Mouse (Mus musculus) testis, adult 2 months (tissue): ENCODE data around the gene Hephl1. TPM values are rescaled to one million over a fixed set of nuclear protein-coding genes. Genes with fewer than 3 reads are reported as not detected.
A peak's percentile ranks its signal among the peaks of the same experiment; 100 is the strongest.

Experiments used
- H3K27ac ChIP-seq: fragments of 200-500 bp; 2 replicates; pipeline ENCODE4 v1.5.1; 2012; ENCODE audit warnings: low read depth, low read length; ENCODE audit not compliant: control insufficient read depth, insufficient read depth
- H3K27me3 ChIP-seq: fragments of 200-500 bp; 2 replicates; pipeline ENCODE4 v1.6.1; 2012; ENCODE audit warnings: mild to moderate bottlenecking, low read length, moderate library complexity; ENCODE audit not compliant: control insufficient read depth, insufficient read depth
- H3K36me3 ChIP-seq: fragments of 200-500 bp; 2 replicates; pipeline ENCODE4 v1.6.1; 2012; ENCODE audit warnings: mild to moderate bottlenecking, low read length; ENCODE audit not compliant: control insufficient read depth, insufficient read depth
- H3K4me1 ChIP-seq: fragments of 200-500 bp; 2 replicates; pipeline ENCODE4 v1.6.1; 2012; ENCODE audit warnings: low read length; ENCODE audit not compliant: control insufficient read depth, insufficient read depth
- H3K4me3 ChIP-seq: fragments of 200-500 bp; 2 replicates; pipeline ENCODE4 v1.5.1; 2012; ENCODE audit warnings: low read depth, mild to moderate bottlenecking, low read length, moderate library complexity, mixed read lengths; ENCODE audit not compliant: control insufficient read depth
- CTCF ChIP-seq: fragments of 200-500 bp; IDR thresholded peaks from 2 replicates; pipeline ENCODE4 v1.5.1; 2012; ENCODE audit warnings: low read depth, mild to moderate bottlenecking, inconsistent platforms, low read length, moderate library complexity; ENCODE audit not compliant: control insufficient read depth, insufficient read depth, insufficient replicate concordance
- POLR2A ChIP-seq: fragments of 200-500 bp; IDR thresholded peaks from 2 replicates; pipeline ENCODE4 v1.6.1; 2012; ENCODE audit warnings: low read depth, mild to moderate bottlenecking, inconsistent platforms, low read length, moderate library complexity; ENCODE audit not compliant: control insufficient read depth
- polyA plus RNA-seq: library from polyadenylated mRNA; depleted of rRNA; stranded (reverse); fragments of >200 nt; gene quantifications from 2 replicates; pipeline ENCODE4 v1.2.3, GENCODE M21; 2012

The Hephl1 gene
- polyA plus RNA-seq, 1 experiment, result 0.16 TPM

GRCm38 (mm10) chr9:15037237-15037636, 74.7 kb downstream of the Hephl1 start:
- Histone ChIP-seq H3K4me1 (no peaks in the 10 kb centered on the region), H3K4me3 (no peak overlapping the region), H3K27ac (no peak overlapping the region), H3K36me3 (no peaks in the 10 kb centered on the region), H3K27me3 (no peaks in the 10 kb centered on the region)
- no peak for TF ChIP-seq POLR2A
- TF ChIP-seq CTCF, result no peak

- H3K36me3 ChIP-seq, result no peaks in the 10 kb centered on the region
- TF ChIP-seq CTCF (no peak), POLR2A (no peak)
- H3K27ac ChIP-seq, result no peak overlapping the region
- H3K4me1 ChIP-seq, result no peaks in the 10 kb centered on the region
- H3K4me3 ChIP-seq, result no peak overlapping the region
- no peaks in the 10 kb centered on the region for H3K27me3 ChIP-seq
Measured at GRCm38 (mm10) chr9:15036807-15037206, 75.1 kb downstream of the Hephl1 start.

GRCm38 (mm10) chr9:15036405-15036804, 75.5 kb downstream of the Hephl1 start:
- Histone ChIP-seq H3K27me3 (no peaks in the 10 kb centered on the region), H3K4me3 (no peak overlapping the region), H3K27ac (no peak overlapping the region), H3K4me1 (no peaks in the 10 kb centered on the region), H3K36me3 (no peaks in the 10 kb centered on the region)
- no peak for TF ChIP-seq CTCF
- TF ChIP-seq POLR2A, result no peak

GRCm38 (mm10) chr9:15035979-15036378, 75.9 kb downstream of the Hephl1 start:
- H3K36me3 ChIP-seq, result no peaks in the 10 kb centered on the region
- no peak for TF ChIP-seq POLR2A
- no peak for TF ChIP-seq CTCF
- no peaks in the 10 kb centered on the region for H3K4me1 ChIP-seq
- no peak overlapping the region for H3K27ac ChIP-seq
- H3K4me3 ChIP-seq, result no peak overlapping the region
- no peaks in the 10 kb centered on the region for H3K27me3 ChIP-seq

GRCm38 (mm10) chr9:15034546-15035273, 77.2 kb downstream of the Hephl1 start:
- Histone ChIP-seq H3K27me3 (no peaks in the 10 kb centered on the region), H3K27ac (no peak overlapping the region), H3K4me1 (no peaks in the 10 kb centered on the region), H3K36me3 (no peaks in the 10 kb centered on the region), H3K4me3 (no peak overlapping the region)
- TF ChIP-seq POLR2A (no peak), CTCF (no peak)

- Histone ChIP-seq H3K27ac (no peak overlapping the region), H3K4me3 (no peak overlapping the region)
Measured at GRCm38 (mm10) chr9:15033568-15034160, 78.2 kb downstream of the Hephl1 start.

GRCm38 (mm10) chr9:15032797-15033196, 79.1 kb downstream of the Hephl1 start:
- H3K27me3 ChIP-seq, result no peaks in the 10 kb centered on the region
- H3K4me1 ChIP-seq, result no peaks in the 10 kb centered on the region
- no peak overlapping the region for H3K27ac ChIP-seq
- no peaks in the 10 kb centered on the region for H3K36me3 ChIP-seq
- TF ChIP-seq POLR2A (no peak), CTCF (no peak)
- no peak overlapping the region for H3K4me3 ChIP-seq

More at GRCm38 (mm10) chr9:15033568-15034160, 78.2 kb downstream of the Hephl1 start:
- TF ChIP-seq CTCF (peak; percentile 15; the same call in 1 of the 2 replicates), POLR2A (no peak)
- Histone ChIP-seq H3K4me1 (no peaks in the 10 kb centered on the region), H3K36me3 (no peaks in the 10 kb centered on the region), H3K27me3 (no peaks in the 10 kb centered on the region)

- no peak overlapping the region for H3K4me3 ChIP-seq
- peak overlapping the region; percentile 16 for H3K27ac ChIP-seq
- H3K4me1 ChIP-seq, result no peaks in the 10 kb centered on the region
- TF ChIP-seq POLR2A (no peak), CTCF (no peak)
- H3K27me3 ChIP-seq, result no peaks in the 10 kb centered on the region
- no peaks in the 10 kb centered on the region for H3K36me3 ChIP-seq
Measured at GRCm38 (mm10) chr9:15030771-15031170, 81.1 kb downstream of the Hephl1 start.
